Mouse (Mus musculus) neural tube, embryonic 13.5 days (tissue): ENCODE results near the gene Gfod1. TPM values are rescaled to one million over a fixed set of nuclear protein-coding genes. Genes with fewer than 3 reads are reported as not detected.

ENCODE experiments used
- ATAC-seq: fragments of 200-750 bp; cut with Nextera tagmentation; 2 replicates; pipeline ENCODE4 v1.8.0; 2017; ENCODE audit warnings: low read depth, mild to moderate bottlenecking, moderate TSS enrichment, moderate library complexity
- H3K27ac ChIP-seq: fragments of 300-500 bp; sonication (generic); replicated peaks from 2 replicates; pipeline ENCODE4 v1.5.1; 2015; ENCODE audit warnings: moderate library complexity, mild to moderate bottlenecking, inconsistent platforms
- H3K27me3 ChIP-seq: fragments of 300-500 bp; sonication (generic); 2 replicates; pipeline ENCODE4 v1.6.1; 2015; ENCODE audit warnings: mild to moderate bottlenecking, inconsistent platforms
- H3K36me3 ChIP-seq: fragments of 300-500 bp; sonication (generic); 2 replicates; pipeline ENCODE4 v1.6.1; 2015; ENCODE audit warnings: mild to moderate bottlenecking, inconsistent platforms
- H3K4me1 ChIP-seq: fragments of 300-500 bp; sonication (generic); replicated peaks from 2 replicates; pipeline ENCODE4 v1.6.1; 2015; ENCODE audit warnings: inconsistent platforms
- H3K4me2 ChIP-seq: fragments of 300-500 bp; sonication (generic); 2 replicates; pipeline ENCODE4 v1.6.1; 2015; ENCODE audit warnings: inconsistent platforms, mild to moderate bottlenecking, moderate library complexity
- H3K4me3 ChIP-seq: fragments of 300-500 bp; sonication (generic); 2 replicates; pipeline ENCODE4 v1.5.1; 2015; ENCODE audit warnings: mild to moderate bottlenecking, inconsistent platforms
- H3K9ac ChIP-seq: fragments of 300-500 bp; sonication (generic); 2 replicates; pipeline ENCODE4 v1.6.1; 2015; ENCODE audit warnings: moderate library complexity, mild to moderate bottlenecking, inconsistent platforms
- H3K9me3 ChIP-seq: fragments of 300-500 bp; sonication (generic); 2 replicates; pipeline ENCODE4 v1.6.1; 2016; ENCODE audit warnings: inconsistent platforms
- WGBS: fragments of 180-500 bp; shearing (Covaris S2); methylation state at CpG from one replicate; pipeline ENCODE4 v1.1.7; 2015; 5-methylcytosine and 5-hydroxymethylcytosine counted together
- polyA plus RNA-seq: library from polyadenylated mRNA; unstranded; fragments of >200 nt; fragmentation: Nextera tagmentation; extraction: Ambion mirVana; gene quantifications from 2 replicates; pipeline ENCODE4 v1.2.1, GENCODE M21; 2015

The Gfod1 gene
- polyA plus RNA-seq, 1 experiment from 2014 or later: 2.0 TPM

GRCm38 (mm10) chr13:43269460-43270219, 34.3 kb downstream of the Gfod1 start:
- H3K27ac ChIP-seq: no peak overlapping the region
- 34% methylated on average over 4 of the region's 4 CpGs for WGBS
- no peaks in the 10 kb centered on the region for H3K36me3 ChIP-seq
- H3K4me3 ChIP-seq: no peak overlapping the region
- H3K9ac ChIP-seq: no peak overlapping the region
- H3K27me3 ChIP-seq: no peaks in the 10 kb centered on the region
- no peak for ATAC-seq
- no peaks in the 10 kb centered on the region for H3K9me3 ChIP-seq
- H3K4me2 ChIP-seq: no peak overlapping the region
- H3K4me1 ChIP-seq: peaks cover 23% of the 10 kb centered on the region

GRCm38 (mm10) chr13:43268539-43269327, 35.2 kb downstream of the Gfod1 start:
- Histone ChIP-seq H3K4me1 (peaks cover 20% of the 10 kb centered on the region), H3K27ac (no peak overlapping the region), H3K27me3 (no peaks in the 10 kb centered on the region), H3K36me3 (no peaks in the 10 kb centered on the region), H3K9ac (no peak overlapping the region), H3K9me3 (no peaks in the 10 kb centered on the region), H3K4me2 (no peak overlapping the region), H3K4me3 (no peak overlapping the region)
- ATAC-seq: no peak
- 54% methylated on average over 12 of the region's 12 CpGs for WGBS

- no peak overlapping the region for H3K9ac ChIP-seq
- no peaks in the 10 kb centered on the region for H3K27me3 ChIP-seq
- no peak overlapping the region for H3K4me2 ChIP-seq
- H3K36me3 ChIP-seq: no peaks in the 10 kb centered on the region
- no peak for ATAC-seq
- no peaks in the 10 kb centered on the region for H3K9me3 ChIP-seq
- H3K4me3 ChIP-seq: no peak overlapping the region
- 92% methylated on average over 2 of the region's 2 CpGs for WGBS
- no peak overlapping the region for H3K27ac ChIP-seq
- H3K4me1 ChIP-seq: peaks cover 17% of the 10 kb centered on the region
These were observed 36.1 kb downstream of the Gfod1 start for GRCm38 (mm10) chr13:43267902-43268301.

GRCm38 (mm10) chr13:43267216-43267615, 36.8 kb downstream of the Gfod1 start:
- no peak for ATAC-seq
- WGBS: 84% methylated on average over 3 of the region's 3 CpGs
- no peak overlapping the region for H3K4me3 ChIP-seq

GRCm38 (mm10) chr13:43266333-43266732, 37.6 kb downstream of the Gfod1 start:
- H3K27me3 ChIP-seq: no peaks in the 10 kb centered on the region
- no peak overlapping the region for H3K27ac ChIP-seq
- no peaks in the 10 kb centered on the region for H3K9me3 ChIP-seq
- no peak overlapping the region for H3K9ac ChIP-seq
- no peak overlapping the region for H3K4me3 ChIP-seq
- ATAC-seq: no peak
- H3K4me2 ChIP-seq: no peak overlapping the region
- no peaks in the 10 kb centered on the region for H3K36me3 ChIP-seq
- H3K4me1 ChIP-seq: peaks cover 17% of the 10 kb centered on the region
- WGBS: 94% methylated on average over 10 of the region's 10 CpGs

More at GRCm38 (mm10) chr13:43267216-43267615, 36.8 kb downstream of the Gfod1 start:
- Histone ChIP-seq H3K4me1 (peaks cover 17% of the 10 kb centered on the region), H3K9ac (no peak overlapping the region), H3K27me3 (no peaks in the 10 kb centered on the region), H3K36me3 (no peaks in the 10 kb centered on the region), H3K9me3 (no peaks in the 10 kb centered on the region), H3K4me2 (no peak overlapping the region), H3K27ac (no peak overlapping the region)

- no peak overlapping the region for H3K4me2 ChIP-seq
- no peak overlapping the region for H3K9ac ChIP-seq
- H3K4me1 ChIP-seq: peaks cover 17% of the 10 kb centered on the region
- WGBS: 38% methylated on average over 4 of the region's 4 CpGs
- H3K4me3 ChIP-seq: no peak overlapping the region
- H3K36me3 ChIP-seq: no peaks in the 10 kb centered on the region
- no peak overlapping the region for H3K27ac ChIP-seq
- H3K9me3 ChIP-seq: no peaks in the 10 kb centered on the region
- ATAC-seq: no peak
- H3K27me3 ChIP-seq: no peaks in the 10 kb centered on the region
These were observed 38.9 kb downstream of the Gfod1 start for GRCm38 (mm10) chr13:43265116-43265515.

GRCm38 (mm10) chr13:43263646-43264045, 40.3 kb downstream of the Gfod1 start:
- Histone ChIP-seq H3K9ac (no peak overlapping the region), H3K4me2 (no peak overlapping the region), H3K27me3 (no peaks in the 10 kb centered on the region), H3K27ac (no peak overlapping the region), H3K36me3 (no peaks in the 10 kb centered on the region), H3K4me3 (no peak overlapping the region), H3K9me3 (no peaks in the 10 kb centered on the region), H3K4me1 (peaks cover 9% of the 10 kb centered on the region)
- no peak for ATAC-seq
- 84% methylated on average over 5 of the region's 5 CpGs for WGBS

- Histone ChIP-seq H3K36me3 (no peaks in the 10 kb centered on the region), H3K9ac (no peak overlapping the region), H3K4me1 (peaks cover 9% of the 10 kb centered on the region), H3K27me3 (no peaks in the 10 kb centered on the region), H3K4me2 (no peak overlapping the region), H3K27ac (no peak overlapping the region), H3K9me3 (no peaks in the 10 kb centered on the region), H3K4me3 (no peak overlapping the region)
- WGBS: 88% methylated on average over 11 of the region's 11 CpGs
- ATAC-seq: no peak
These were observed 41.7 kb downstream of the Gfod1 start for GRCm38 (mm10) chr13:43262114-43262739.

GRCm38 (mm10) chr13:43261287-43261686, 42.7 kb downstream of the Gfod1 start:
- H3K4me3 ChIP-seq: no peak overlapping the region
- H3K9ac ChIP-seq: no peak overlapping the region
- no peak overlapping the region for H3K27ac ChIP-seq
- H3K27me3 ChIP-seq: no peaks in the 10 kb centered on the region
- peaks cover 9% of the 10 kb centered on the region for H3K4me1 ChIP-seq
- no peaks in the 10 kb centered on the region for H3K36me3 ChIP-seq
- no peak overlapping the region for H3K4me2 ChIP-seq
- no peaks in the 10 kb centered on the region for H3K9me3 ChIP-seq
- 73% methylated on average over 3 of the region's 3 CpGs for WGBS
- ATAC-seq: no peak

- H3K4me3 ChIP-seq: no peak overlapping the region
- no peak overlapping the region for H3K9ac ChIP-seq
- H3K4me1 ChIP-seq: peaks cover 9% of the 10 kb centered on the region
- 82% methylated on average over 6 of the region's 6 CpGs for WGBS
- H3K36me3 ChIP-seq: no peaks in the 10 kb centered on the region
- H3K27ac ChIP-seq: no peak overlapping the region
- H3K4me2 ChIP-seq: no peak overlapping the region
- H3K27me3 ChIP-seq: no peaks in the 10 kb centered on the region
- H3K9me3 ChIP-seq: no peaks in the 10 kb centered on the region
- no peak for ATAC-seq
These were observed 43.2 kb downstream of the Gfod1 start for GRCm38 (mm10) chr13:43260731-43261130.

- WGBS: 95% methylated on average over 2 of the region's 2 CpGs
- Histone ChIP-seq H3K36me3 (no peaks in the 10 kb centered on the region), H3K9ac (no peak overlapping the region), H3K4me2 (no peak overlapping the region), H3K27me3 (no peaks in the 10 kb centered on the region), H3K9me3 (no peaks in the 10 kb centered on the region), H3K4me1 (peaks cover 2% of the 10 kb centered on the region; the same call in 1 of the 2 replicates), H3K27ac (no peak overlapping the region), H3K4me3 (no peak overlapping the region)
- no peak for ATAC-seq
These were observed 47.5 kb downstream of the Gfod1 start for GRCm38 (mm10) chr13:43256447-43256846.

GRCm38 (mm10) chr13:43253526-43253925, 50.4 kb downstream of the Gfod1 start:
- no peak overlapping the region for H3K4me3 ChIP-seq
- no peaks in the 10 kb centered on the region for H3K27me3 ChIP-seq
- no peak overlapping the region for H3K4me2 ChIP-seq
- H3K9ac ChIP-seq: no peak overlapping the region
- H3K36me3 ChIP-seq: no peaks in the 10 kb centered on the region
- H3K9me3 ChIP-seq: no peaks in the 10 kb centered on the region
- no peak for ATAC-seq
- peaks cover 15% of the 10 kb centered on the region for H3K4me1 ChIP-seq
- 62% methylated on average over 5 of the region's 5 CpGs for WGBS
- H3K27ac ChIP-seq: no peak overlapping the region
